Mouse (Mus musculus) hindbrain, embryonic 10.5 days (tissue): ENCODE measurements at regions not wholly inside any gene's neighbourhood (a gene's known extent, or its start where the extent isn't known, plus 50 kb on each side); places are given as distances from the start of the nearest gene placed in this dataset.
"Not testable (repeated sequence)": the region's sequence is repeated elsewhere in the genome, so short reads cannot be mapped to it uniquely, and the experiment has no call there.

Source experiments
- DNase-seq: peaks from one replicate; pipeline ENCODE4 v3.0.0-alpha.2; 2017; ENCODE audit warnings: low spot score
- H3K27ac ChIP-seq: fragments of 300-500 bp; sonication (generic); 2 replicates; pipeline ENCODE4 v1.5.1; 2016; ENCODE audit warnings: mild to moderate bottlenecking, moderate library complexity
- H3K27me3 ChIP-seq: fragments of 300-500 bp; sonication (generic); 2 replicates; pipeline ENCODE4 v1.6.1; 2016; ENCODE audit warnings: mild to moderate bottlenecking; ENCODE audit not compliant: poor library complexity, insufficient read depth, severe bottlenecking
- H3K36me3 ChIP-seq: fragments of 300-500 bp; sonication (generic); 2 replicates; pipeline ENCODE4 v1.6.1; 2016; ENCODE audit warnings: mild to moderate bottlenecking, moderate library complexity
- H3K4me1 ChIP-seq: fragments of 300-500 bp; sonication (generic); replicated peaks from 2 replicates; pipeline ENCODE4 v1.6.1; 2016; ENCODE audit warnings: mild to moderate bottlenecking
- H3K4me3 ChIP-seq: fragments of 300-500 bp; sonication (generic); 2 replicates; pipeline ENCODE4 v1.5.1; 2016; ENCODE audit warnings: mild to moderate bottlenecking, moderate library complexity
- H3K9me3 ChIP-seq: fragments of 300-500 bp; sonication (generic); 2 replicates; pipeline ENCODE4 v1.6.1; 2016; ENCODE audit warnings: mild to moderate bottlenecking, moderate library complexity
- WGBS: fragments of 180-500 bp; shearing (Covaris S2); methylation state at CpG from one replicate; pipeline ENCODE4 v1.1.7; 2016; 5-methylcytosine and 5-hydroxymethylcytosine counted together

- Histone ChIP-seq H3K36me3 (no peaks in the 10 kb centered on the region), H3K9me3 (no peaks in the 10 kb centered on the region), H3K27me3 (no peaks in the 10 kb centered on the region), H3K4me1 (peaks cover 12% of the 10 kb centered on the region), H3K27ac (no peak overlapping the region), H3K4me3 (no peak overlapping the region)
- WGBS: 91% methylated on average over 10 of the region's 10 CpGs
- no peak for DNase-seq
These were observed 102.2 kb upstream of the Nxpe4 start for GRCm38 (mm10) chr9:48059549-48060165.

DNA sequence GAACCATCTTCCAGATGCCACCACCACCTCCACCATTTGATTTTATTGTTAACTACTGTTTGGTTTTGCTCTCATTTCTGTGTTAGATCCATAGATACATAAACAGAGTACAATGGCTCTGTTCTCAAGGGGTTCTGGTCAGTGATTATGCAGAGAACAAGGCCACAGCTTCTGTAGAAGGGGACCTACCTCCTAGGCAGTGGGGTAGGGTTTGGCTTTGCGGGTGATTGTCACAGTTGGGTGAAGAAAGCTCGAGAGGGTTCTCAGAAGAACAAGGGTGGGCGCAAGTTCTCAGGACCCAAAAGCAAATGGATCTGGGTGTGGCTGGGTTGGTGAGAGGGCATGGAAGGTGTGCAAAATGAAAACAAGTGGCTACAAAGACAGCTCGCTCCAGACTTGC, 100.8 kb upstream of the Nxpe4 start:
- no peaks in the 10 kb centered on the region for H3K9me3 ChIP-seq
- H3K4me3 ChIP-seq: no peak overlapping the region
- 0 out of 2 replicates have a peak, but pooled peaks cover 2% of the 10 kb centered on the region for H3K4me1 ChIP-seq
- 87% methylated on average over 4 of the region's 4 CpGs for WGBS
- H3K27ac ChIP-seq: no peak overlapping the region
- no peaks in the 10 kb centered on the region for H3K36me3 ChIP-seq
- no peak for DNase-seq
- H3K27me3 ChIP-seq: no peaks in the 10 kb centered on the region

- Histone ChIP-seq H3K4me3 (no peak overlapping the region), H3K27me3 (no peaks in the 10 kb centered on the region), H3K4me1 (peaks cover 3% of the 10 kb centered on the region; the same call in 1 of the 2 replicates), H3K9me3 (no peaks in the 10 kb centered on the region), H3K27ac (no peak overlapping the region), H3K36me3 (no peaks in the 10 kb centered on the region)
- no peak for DNase-seq
- 79% methylated on average over 7 of the region's 7 CpGs for WGBS
These were observed 95.0 kb upstream of the Nxpe4 start for GRCm38 (mm10) chr9:48066730-48067345.

- no peak for DNase-seq
- no peak overlapping the region for H3K27ac ChIP-seq
- no peaks in the 10 kb centered on the region for H3K36me3 ChIP-seq
- H3K4me3 ChIP-seq: no peak overlapping the region
- 92% methylated on average over 1 of the region's 1 CpGs for WGBS
- H3K4me1 ChIP-seq: no peaks in the 10 kb centered on the region
- no peaks in the 10 kb centered on the region for H3K9me3 ChIP-seq
- H3K27me3 ChIP-seq: no peaks in the 10 kb centered on the region
These were observed 89.2 kb upstream of the Nxpe4 start for GRCm38 (mm10) chr9:48072592-48072991.

DNA sequence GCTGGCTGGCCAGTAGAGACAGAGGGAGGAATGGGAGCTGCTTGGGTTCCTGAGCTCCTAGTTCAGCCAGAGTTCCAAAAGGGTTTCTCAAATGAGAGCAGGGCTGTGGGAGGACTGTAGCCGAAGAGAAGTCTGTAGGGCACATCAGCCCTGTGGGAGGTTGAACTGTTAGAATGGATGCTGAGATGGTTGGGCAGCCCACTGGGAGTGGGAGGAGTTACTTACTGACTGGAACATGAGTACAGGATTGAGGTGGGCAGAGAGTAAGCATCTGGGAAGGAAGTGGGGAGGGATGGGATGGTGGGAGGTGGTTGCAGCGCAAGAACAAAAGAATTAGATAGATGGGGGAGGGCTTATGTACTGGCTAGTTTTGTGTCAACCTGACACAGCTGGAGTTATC, 88.7 kb upstream of the Nxpe4 start:
- WGBS: 64% methylated on average over 2 of the region's 2 CpGs
- H3K27me3 ChIP-seq: no peaks in the 10 kb centered on the region
- no peaks in the 10 kb centered on the region for H3K36me3 ChIP-seq
- DNase-seq: no peak
- no peak overlapping the region for H3K4me3 ChIP-seq
- H3K27ac ChIP-seq: no peak overlapping the region
- no peaks in the 10 kb centered on the region for H3K4me1 ChIP-seq
- no peaks in the 10 kb centered on the region for H3K9me3 ChIP-seq

DNA sequence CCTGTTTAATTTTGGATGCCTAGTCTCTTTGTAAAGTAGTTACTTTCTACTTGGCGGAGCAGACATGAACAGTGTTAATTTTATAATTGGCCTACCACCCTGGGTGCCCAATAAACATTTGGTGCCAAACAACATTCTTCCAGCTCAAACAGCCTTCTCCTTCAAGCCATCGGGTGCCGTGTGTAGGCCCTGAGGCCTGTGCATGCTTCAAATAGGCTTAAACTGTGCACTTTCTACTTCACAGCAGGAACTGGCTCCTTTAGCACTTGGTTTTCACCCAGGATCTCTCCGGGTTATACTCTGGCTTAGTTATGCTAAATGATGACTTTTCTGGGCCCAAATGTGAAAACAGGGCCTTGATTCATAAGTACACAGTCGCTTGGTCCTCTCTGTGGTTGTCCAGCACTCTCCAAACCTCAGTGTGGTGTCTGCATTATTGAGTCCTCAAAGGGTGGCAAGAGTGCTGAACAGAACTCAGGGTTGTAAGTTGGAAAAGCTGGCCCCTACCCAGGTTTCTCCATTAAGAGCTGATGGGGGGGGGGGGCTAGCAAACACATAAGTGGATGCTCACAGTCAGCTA, 86.1 kb upstream of the Nxpe4 start:
- no peak for DNase-seq
- H3K27ac ChIP-seq: no peak overlapping the region
- H3K27me3 ChIP-seq: no peaks in the 10 kb centered on the region
- H3K9me3 ChIP-seq: no peaks in the 10 kb centered on the region
- no peak overlapping the region for H3K4me3 ChIP-seq
- no peaks in the 10 kb centered on the region for H3K36me3 ChIP-seq
- H3K4me1 ChIP-seq: no peaks in the 10 kb centered on the region
- WGBS: 81% methylated on average over 5 of the region's 5 CpGs

- 49% methylated on average over 6 of the region's 6 CpGs for WGBS
- Histone ChIP-seq H3K36me3 (no peaks in the 10 kb centered on the region), H3K4me3 (no peak overlapping the region), H3K27ac (0 out of 2 replicates have a peak overlapping the region, but pooled peaks have one; percentile 1), H3K9me3 (no peaks in the 10 kb centered on the region), H3K27me3 (0 out of 2 replicates have a peak, but pooled peaks cover 3% of the 10 kb centered on the region), H3K4me1 (peaks cover 15% of the 10 kb centered on the region)
- DNase-seq: no peak
These were observed 79.4 kb upstream of the Nxpe4 start for GRCm38 (mm10) chr9:48082461-48082860.

DNA sequence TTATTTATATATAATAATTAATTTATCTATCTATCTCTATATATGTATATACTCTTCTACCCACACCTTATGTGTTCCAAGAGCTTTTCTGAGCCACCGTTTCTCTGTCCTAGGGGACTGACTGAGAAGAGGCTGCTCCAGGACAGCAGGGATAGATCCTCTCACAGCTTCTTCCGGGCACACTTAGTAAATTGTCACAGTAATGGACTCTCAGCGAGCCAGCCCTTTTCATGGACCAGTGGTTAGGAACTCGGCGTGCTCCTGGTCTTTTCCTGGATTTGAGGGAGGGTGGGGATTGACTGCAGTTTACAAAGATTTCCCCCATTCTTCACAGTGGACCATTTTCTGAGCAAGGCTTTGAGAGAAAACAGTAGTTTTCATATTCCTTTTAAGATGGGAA, 77.6 kb upstream of the Nxpe4 start:
- peaks cover 15% of the 10 kb centered on the region for H3K4me1 ChIP-seq
- H3K4me3 ChIP-seq, DNase-seq, H3K36me3 ChIP-seq, H3K27ac ChIP-seq, H3K9me3 ChIP-seq, H3K27me3 ChIP-seq: not testable (repeated sequence)
- 58% methylated on average over 5 of the region's 5 CpGs for WGBS

DNA sequence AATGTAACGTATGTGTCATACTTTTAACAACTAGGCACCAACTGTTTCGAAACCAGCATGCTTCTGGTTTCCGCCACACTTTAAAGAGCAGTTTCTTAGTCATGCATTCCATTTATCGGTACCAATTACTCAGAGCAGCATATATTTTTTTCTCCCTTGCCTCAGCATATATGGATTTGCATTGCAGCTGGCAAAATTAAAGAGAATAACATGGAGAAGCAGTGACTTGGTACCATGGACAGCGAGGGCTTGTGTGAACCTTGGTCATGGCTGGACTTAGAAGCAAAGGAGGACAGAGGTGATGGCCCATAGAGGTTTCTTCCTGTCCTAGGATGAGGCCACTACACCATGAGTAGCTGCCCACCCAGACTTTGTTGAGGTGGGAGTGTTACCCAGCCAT, 72.2 kb upstream of the Nxpe4 start:
- 91% methylated on average over 5 of the region's 5 CpGs for WGBS
- DNase-seq: no peak
- Histone ChIP-seq H3K4me3 (no peak overlapping the region), H3K27ac (no peak overlapping the region), H3K27me3 (no peaks in the 10 kb centered on the region), H3K36me3 (no peaks in the 10 kb centered on the region), H3K4me1 (no peaks in the 10 kb centered on the region), H3K9me3 (no peaks in the 10 kb centered on the region)

DNA sequence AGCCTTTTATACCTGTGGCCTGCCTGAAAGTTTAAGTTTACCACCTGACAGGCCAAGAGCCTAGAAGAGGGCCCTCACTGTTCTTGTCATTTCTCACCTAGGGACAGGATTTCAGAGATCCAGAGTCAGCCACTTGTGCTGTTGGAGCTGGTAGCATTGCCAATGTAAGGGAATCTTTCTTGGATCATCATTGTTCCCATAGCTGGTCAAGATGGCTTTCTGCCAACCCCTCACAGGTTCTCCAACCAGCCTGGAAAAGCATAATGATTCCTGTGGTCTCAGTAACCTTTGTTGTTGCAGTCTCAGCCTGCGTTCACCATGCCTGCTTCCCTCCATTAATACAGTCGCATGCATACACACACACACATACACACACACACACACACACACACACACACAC, 67.1 kb upstream of the Nxpe4 start:
- Histone ChIP-seq H3K4me3 (no peak overlapping the region), H3K36me3 (no peaks in the 10 kb centered on the region), H3K27me3 (no peaks in the 10 kb centered on the region), H3K27ac (no peak overlapping the region), H3K9me3 (no peaks in the 10 kb centered on the region), H3K4me1 (peaks cover 14% of the 10 kb centered on the region)
- DNase-seq: no peak
- 85% methylated on average over 2 of the region's 2 CpGs for WGBS

DNA sequence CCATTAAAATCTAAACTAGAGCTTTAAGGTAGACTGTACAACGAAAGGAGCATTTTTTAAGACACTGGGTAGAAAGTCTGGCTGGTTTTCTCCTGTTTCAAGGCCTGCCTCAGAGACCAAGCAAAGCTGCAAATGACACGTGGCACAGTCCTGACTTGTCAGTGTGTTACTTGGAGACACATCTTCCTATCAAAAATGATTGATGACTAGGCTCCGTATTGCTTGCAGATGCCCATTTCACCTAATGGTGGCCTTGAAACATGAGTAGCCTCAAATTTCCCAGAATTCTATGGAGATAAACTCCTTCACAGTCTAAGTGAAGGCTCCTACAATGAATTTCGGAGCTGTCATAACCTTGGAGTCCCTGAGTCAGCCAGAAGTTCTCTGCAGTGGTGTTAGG, 62.0 kb upstream of the Nxpe4 start:
- no peaks in the 10 kb centered on the region for H3K36me3 ChIP-seq
- H3K4me1 ChIP-seq: peaks cover 18% of the 10 kb centered on the region
- no peaks in the 10 kb centered on the region for H3K27me3 ChIP-seq
- 76% methylated on average over 4 of the region's 4 CpGs for WGBS
- DNase-seq: no peak
- H3K27ac ChIP-seq: no peak overlapping the region
- no peak overlapping the region for H3K4me3 ChIP-seq
- H3K9me3 ChIP-seq: no peaks in the 10 kb centered on the region

- Histone ChIP-seq H3K4me3 (no peak overlapping the region), H3K27me3 (no peaks in the 10 kb centered on the region), H3K4me1 (peaks cover 3% of the 10 kb centered on the region; the same call in 1 of the 2 replicates), H3K9me3 (no peaks in the 10 kb centered on the region), H3K27ac (no peak overlapping the region), H3K36me3 (no peaks in the 10 kb centered on the region)
- DNase-seq: no peak
- WGBS: 69% methylated on average over 2 of the region's 2 CpGs
These were observed 55.2 kb upstream of the Nxpe4 start for GRCm38 (mm10) chr9:48106441-48107167.
